Mouse (Mus musculus): ENCODE data around the gene Pisd. TPM values are rescaled to one million over a fixed set of nuclear protein-coding genes. Genes with fewer than 3 reads are reported as not detected.

Pisd gene
- polyA plus RNA-seq, 1 experiment = 30.1 TPM

- no peak overlapping the region for H3K27ac ChIP-seq (ENCODE audit: control insufficient read depth, insufficient read depth, low read depth, low read length, poor library complexity)
- no peak overlapping the region for H3K4me3 ChIP-seq (replicated peaks; ENCODE audit: control insufficient read depth, low read depth, low read length)
- H3K4me1 ChIP-seq (ENCODE audit: control insufficient read depth, insufficient read depth, low read length) = peaks cover 6% of the 10 kb centered on the region; the same call in 1 of the 2 replicates
- 79% methylated on average over 5 of the region's 5 CpGs for WGBS
- TF ChIP-seq CTCF (IDR thresholded peaks at IDR 0.05; ENCODE audit: control insufficient read depth, insufficient read depth, low read length) (no peak), POLR2A (IDR thresholded peaks at IDR 0.05; ENCODE audit: borderline replicate concordance, control insufficient read depth, low read depth, low read length) (no peak)
Measured at GRCm38 (mm10) chr5:32711485-32711884, 74.0 kb downstream of the Pisd start.

- WGBS = 58% methylated on average over 2 of the region's 2 CpGs
- Histone ChIP-seq H3K27ac (ENCODE audit: control insufficient read depth, insufficient read depth, low read depth, low read length, poor library complexity) (no peak overlapping the region), H3K4me3 (replicated peaks; ENCODE audit: control insufficient read depth, low read depth, low read length) (no peak overlapping the region), H3K4me1 (ENCODE audit: control insufficient read depth, insufficient read depth, low read length) (no peaks in the 10 kb centered on the region)
- TF ChIP-seq CTCF (IDR thresholded peaks at IDR 0.05; ENCODE audit: control insufficient read depth, insufficient read depth, low read length) (no peak), POLR2A (IDR thresholded peaks at IDR 0.05; ENCODE audit: borderline replicate concordance, control insufficient read depth, low read depth, low read length) (no peak)
Measured at GRCm38 (mm10) chr5:32706226-32706780, 79.1 kb downstream of the Pisd start.

- whole genome bisulfite sequencing = 75% methylated on average over 5 of the region's 5 CpGs
- no peak overlapping the region for H3K4me3 ChIP-seq (replicated peaks; ENCODE audit: control insufficient read depth, low read depth, low read length)
- no peaks in the 10 kb centered on the region for H3K4me1 ChIP-seq (ENCODE audit: control insufficient read depth, insufficient read depth, low read length)
- no peak overlapping the region for H3K27ac ChIP-seq (ENCODE audit: control insufficient read depth, insufficient read depth, low read depth, low read length, poor library complexity)
- TF ChIP-seq CTCF (IDR thresholded peaks at IDR 0.05; ENCODE audit: control insufficient read depth, insufficient read depth, low read length) = no peak
- no peak for TF ChIP-seq POLR2A (IDR thresholded peaks at IDR 0.05; ENCODE audit: borderline replicate concordance, control insufficient read depth, low read depth, low read length)
Measured at GRCm38 (mm10) chr5:32697208-32697867, 88.1 kb downstream of the Pisd start.

- Histone ChIP-seq H3K27ac (ENCODE audit: control insufficient read depth, insufficient read depth, low read depth, low read length, poor library complexity) (no peak overlapping the region), H3K4me1 (ENCODE audit: control insufficient read depth, insufficient read depth, low read length) (no peaks in the 10 kb centered on the region), H3K4me3 (replicated peaks; ENCODE audit: control insufficient read depth, low read depth, low read length) (no peak overlapping the region)
- WGBS = 29% methylated on average over 2 of the region's 2 CpGs
- TF ChIP-seq POLR2A (IDR thresholded peaks at IDR 0.05; ENCODE audit: borderline replicate concordance, control insufficient read depth, low read depth, low read length) (no peak), CTCF (IDR thresholded peaks at IDR 0.05; ENCODE audit: control insufficient read depth, insufficient read depth, low read length) (no peak)
Measured at GRCm38 (mm10) chr5:32693411-32693810, 92.0 kb downstream of the Pisd start.

Other genes with a start within 250 kb of the Pisd start
- gene Yes1, start 174.5 kb downstream of the Pisd start, polyA plus RNA-seq (2011; ENCODE audit: insufficient read depth, insufficient read length, low replicate concordance, missing spikeins) = 2.7 and 4.8 TPM in 2 replicates
- 0.75 TPM in 1 of 2 replicates, not detected in the other for gene Gm20671, start 41.5 kb upstream of the Pisd start, polyA plus RNA-seq (2011; ENCODE audit: insufficient read depth, insufficient read length, low replicate concordance, missing spikeins)
- 18.3 and 27.6 TPM in 2 replicates for gene Prr14l, start 68.6 kb upstream of the Pisd start, polyA plus RNA-seq (2011; ENCODE audit: insufficient read depth, insufficient read length, low replicate concordance, missing spikeins)
- 16.5 and 26.8 TPM in 2 replicates for gene Depdc5, start 78.1 kb upstream of the Pisd start, polyA plus RNA-seq (2011; ENCODE audit: insufficient read depth, insufficient read length, low replicate concordance, missing spikeins)
- gene Ywhah, start 233.2 kb upstream of the Pisd start, polyA plus RNA-seq (2011; ENCODE audit: insufficient read depth, insufficient read length, low replicate concordance, missing spikeins) = 200 and 252 TPM in 2 replicates